Mouse (Mus musculus): ENCODE measurements at regions not wholly inside any gene's neighbourhood (a gene's known extent, or its start where the extent isn't known, plus 50 kb on each side); places are given as distances from the start of the nearest gene placed in this dataset.
A peak's percentile ranks its signal among the peaks of the same experiment; 100 is the strongest.

DNA sequence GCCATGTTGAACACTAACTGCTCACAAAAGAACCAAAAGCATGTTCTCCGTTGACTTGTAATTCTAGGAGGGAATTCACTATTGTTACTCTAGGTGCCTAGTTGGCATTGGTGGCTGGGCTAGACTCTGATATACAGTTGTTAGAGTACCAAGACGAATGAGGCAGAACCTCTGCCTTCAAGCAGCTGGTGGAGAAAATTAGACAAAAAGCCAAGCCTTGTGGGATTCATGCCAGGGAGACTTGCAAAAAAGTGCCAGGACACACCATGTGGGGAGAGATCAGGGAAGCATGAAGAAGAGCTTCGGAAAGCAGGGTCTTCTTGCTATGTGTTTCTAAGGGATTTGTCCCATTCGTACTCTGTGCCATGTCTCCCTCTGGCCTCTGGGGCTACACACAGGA, 97.2 kb upstream of the Ppp2r3a start:
- DNase-seq = no peak

DNA sequence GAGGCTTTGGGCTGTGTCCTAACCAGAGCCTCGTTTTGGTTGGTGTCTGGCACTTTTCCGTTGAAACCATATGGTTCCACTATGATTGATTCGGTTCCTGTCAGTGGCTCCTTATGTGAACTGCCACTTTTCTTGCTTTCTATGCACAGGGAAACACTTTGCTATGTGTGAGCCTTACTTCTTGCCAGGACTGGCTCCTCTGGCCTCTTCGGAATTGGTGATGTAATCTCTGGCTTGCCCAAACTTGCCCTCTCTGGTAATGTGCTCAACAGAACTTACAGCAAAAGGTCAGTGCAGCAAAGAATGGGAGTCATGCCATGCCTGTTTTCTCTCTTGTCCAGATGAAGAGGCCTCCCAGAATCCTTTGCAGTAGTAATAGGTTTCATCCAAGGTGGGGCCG, 91.3 kb upstream of the Ppp2r3a start:
- peak; percentile 6 to 23 for DNase-seq

DNA sequence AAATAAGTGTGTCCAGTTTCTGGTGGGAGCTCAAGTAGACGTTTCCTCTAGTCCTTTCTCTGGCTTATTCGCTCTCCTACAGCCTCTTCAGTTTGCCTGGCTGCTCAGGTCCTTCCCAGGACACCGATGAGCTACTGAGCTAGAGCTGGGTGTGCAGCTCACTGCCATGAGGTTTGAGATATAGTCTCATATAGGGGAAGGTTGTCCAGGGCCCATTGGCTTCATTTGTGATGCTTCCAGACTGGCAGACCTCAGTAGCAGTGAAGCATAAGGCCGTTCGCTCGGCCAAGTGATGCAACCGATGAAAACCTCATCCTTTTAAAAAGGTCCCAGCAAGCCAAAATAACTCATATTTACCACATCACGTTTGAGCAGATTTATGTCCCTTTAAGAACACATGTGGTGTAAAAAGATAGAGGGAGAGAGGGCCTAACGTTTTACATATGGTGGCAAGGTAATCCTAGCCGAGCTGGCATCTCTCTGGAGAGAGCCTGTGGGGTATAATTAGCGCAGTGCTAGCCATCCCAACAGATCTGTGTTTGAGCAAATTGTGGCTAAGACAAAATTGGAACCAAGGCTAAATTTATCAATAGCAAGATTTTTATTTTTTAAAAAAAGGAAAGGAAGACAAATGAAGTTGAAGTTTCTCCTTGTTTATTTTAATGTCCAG, 89.3 kb upstream of the Ppp2r3a start:
- no peak for DNase-seq

DNA sequence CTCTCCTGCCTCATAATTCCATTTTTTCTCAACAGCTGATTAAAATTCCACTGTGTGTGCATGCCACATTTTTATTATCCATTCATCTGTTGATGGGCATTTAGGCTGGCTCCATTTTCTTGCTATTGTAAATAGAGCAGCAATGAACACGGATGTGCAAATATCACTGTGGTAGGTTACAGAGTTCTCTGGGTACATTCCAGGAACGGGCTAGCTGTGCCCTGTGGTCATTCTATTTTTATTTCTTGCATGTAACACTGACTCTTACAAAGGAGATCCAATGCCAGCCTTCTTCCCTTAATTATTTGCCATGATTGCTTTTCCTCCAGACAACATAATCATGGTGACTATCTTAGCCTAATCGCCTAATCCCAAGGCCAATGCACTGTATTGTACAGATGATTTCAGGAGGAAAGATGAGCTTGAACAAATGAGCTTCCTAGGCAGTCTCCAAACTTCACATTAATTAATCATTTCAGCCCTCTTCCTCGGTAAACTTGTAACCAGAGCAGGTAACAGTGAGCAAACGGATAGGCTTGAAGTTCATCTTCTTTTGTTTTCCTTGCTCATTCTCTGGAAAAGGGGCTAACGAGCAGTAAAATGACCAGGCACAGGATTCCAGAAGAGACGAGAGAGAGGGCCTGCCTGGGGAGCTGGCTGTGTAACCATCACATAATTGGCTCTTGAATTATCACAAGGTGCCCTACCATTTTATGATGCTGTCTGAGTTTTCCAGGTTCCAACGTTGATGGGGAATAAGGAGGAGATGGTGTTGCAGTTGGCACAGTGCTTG, 77.6 kb upstream of the Ppp2r3a start:
- DNase-seq = no peak

DNA sequence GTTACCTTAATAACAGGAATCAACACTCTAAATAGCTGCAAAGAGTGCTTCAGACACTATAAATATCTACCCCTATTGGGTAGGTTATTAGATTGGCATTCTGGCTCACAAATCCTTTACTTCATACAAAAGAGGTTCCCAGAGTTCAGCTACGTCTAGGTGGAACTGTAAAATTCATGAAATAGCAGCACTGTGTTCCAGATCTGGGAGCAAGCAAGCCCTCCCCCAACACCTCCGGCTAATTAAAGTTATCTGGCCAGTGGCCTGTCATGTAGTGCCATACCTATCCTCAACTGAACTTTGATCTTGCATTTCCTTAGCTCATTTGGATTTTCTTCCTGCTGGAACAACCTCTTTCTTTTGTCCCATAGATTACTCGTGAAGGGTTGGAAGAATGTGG, 75.4 kb upstream of the Ppp2r3a start:
- DNase-seq = no peak

DNA sequence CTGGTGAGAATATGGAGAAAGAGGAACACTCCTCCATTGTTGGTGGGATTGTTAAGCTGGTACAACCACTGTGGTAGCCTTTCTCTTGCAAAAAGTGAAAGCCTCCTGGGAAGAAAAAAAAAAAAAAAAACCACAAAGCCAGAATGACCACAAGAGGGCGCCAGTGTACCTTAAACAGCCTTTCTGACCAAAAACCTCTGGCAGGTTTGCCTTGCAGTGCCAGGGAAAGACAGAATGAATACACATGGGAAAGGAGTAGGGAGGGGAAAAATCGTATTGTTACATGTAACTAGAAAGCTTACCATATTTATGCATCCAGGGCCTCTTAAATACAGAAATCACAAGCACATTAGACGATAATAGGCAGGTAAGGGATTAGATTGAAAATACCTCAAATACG, 62.4 kb upstream of the Ppp2r3a start:
- DNase-seq = peak in 1 of 2 experiments; percentile 26

DNA sequence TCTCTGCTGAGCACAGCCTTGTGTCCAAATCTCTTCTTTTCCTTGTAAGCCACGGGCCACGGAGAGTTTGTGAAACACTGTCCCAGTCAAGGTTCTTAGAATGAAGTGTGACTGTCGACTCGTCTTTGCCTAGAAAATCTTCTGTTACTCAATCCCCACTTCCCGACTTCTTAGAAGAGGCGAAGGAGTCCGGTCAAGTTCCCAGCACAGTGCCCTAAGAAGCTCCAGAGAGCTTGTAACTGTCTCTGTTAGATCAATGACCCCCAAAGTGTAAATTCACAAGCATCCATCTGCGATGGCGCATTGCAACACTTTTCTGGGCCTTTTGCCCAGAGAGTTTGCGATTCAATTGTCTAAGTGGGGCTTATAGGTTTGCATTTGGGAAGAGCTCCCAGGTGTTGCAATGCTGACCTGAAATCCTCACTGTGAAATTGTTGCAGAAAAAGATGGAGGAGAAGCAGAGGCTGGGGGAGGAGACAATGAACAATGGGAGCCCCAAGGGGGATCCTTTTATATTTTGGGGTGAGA, 54.9 kb upstream of the Ppp2r3a start:
- peak in 1 of 2 experiments; percentile 13 for DNase-seq

DNA sequence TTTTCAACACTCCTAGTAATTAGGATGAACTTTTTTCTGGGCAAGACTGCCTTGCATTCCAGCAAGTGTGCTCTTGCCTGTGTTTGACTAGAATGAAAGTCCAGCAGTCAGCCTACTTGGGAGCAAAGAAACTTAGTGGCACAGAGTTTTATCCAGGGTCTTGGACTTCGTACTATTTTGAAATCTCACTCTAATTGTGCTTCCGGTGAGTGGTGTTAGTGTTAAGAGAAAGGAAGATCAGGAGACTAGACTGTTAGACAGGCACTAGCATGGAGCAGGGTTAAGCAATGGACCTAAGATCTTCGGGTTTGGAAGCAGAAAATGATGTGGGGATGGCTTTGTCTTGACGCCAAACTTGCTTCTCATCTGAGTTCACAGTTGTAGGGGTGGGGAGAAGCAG, 54.1 kb upstream of the Ppp2r3a start:
- no peak for DNase-seq

All from lung, adult 18-20 months (tissue).